Mouse (Mus musculus) liver, embryonic 16.5 days (tissue): ENCODE measurements around the gene Sned1. TPM values are rescaled to one million over a fixed set of nuclear protein-coding genes. Genes with fewer than 3 reads are reported as not detected.

Experiments used
- ATAC-seq: fragments of 200-750 bp; cut with Nextera tagmentation; 2 replicates; pipeline ENCODE4 v1.8.0; 2017; ENCODE audit warnings: low read depth, mild to moderate bottlenecking, moderate number of reproducible peaks, moderate library complexity
- H3K27ac ChIP-seq: fragments of 300-500 bp; sonication (generic); 2 replicates; pipeline ENCODE4 v1.5.1; 2014; ENCODE audit warnings: mild to moderate bottlenecking, low read length
- H3K27me3 ChIP-seq: fragments of 300-500 bp; sonication (generic); 2 replicates; pipeline ENCODE4 v1.6.1; 2014; ENCODE audit warnings: low read depth, low read length, mixed read lengths; ENCODE audit not compliant: control insufficient read depth, insufficient read depth
- H3K36me3 ChIP-seq: fragments of 300-500 bp; sonication (generic); 2 replicates; pipeline ENCODE4 v1.6.1; 2014; ENCODE audit warnings: mild to moderate bottlenecking; ENCODE audit not compliant: control insufficient read depth, insufficient read depth
- H3K4me1 ChIP-seq: fragments of 300-500 bp; sonication (generic); 2 replicates; pipeline ENCODE4 v1.6.1; 2014; ENCODE audit warnings: low read depth, low read length, mixed read lengths; ENCODE audit not compliant: control insufficient read depth
- H3K4me2 ChIP-seq: fragments of 300-500 bp; sonication (generic); 2 replicates; pipeline ENCODE4 v1.6.1; 2014; ENCODE audit warnings: low read depth, low read length, mixed read lengths
- H3K4me3 ChIP-seq: fragments of 300-500 bp; sonication (generic); 2 replicates; pipeline ENCODE4 v1.5.1; 2014; ENCODE audit warnings: low read depth, mild to moderate bottlenecking, low read length
- H3K9ac ChIP-seq: fragments of 300-500 bp; sonication (generic); 2 replicates; pipeline ENCODE4 v1.6.1; 2014; ENCODE audit warnings: low read depth, low read length
- H3K9me3 ChIP-seq: fragments of 300-500 bp; sonication (generic); replicated peaks from 2 replicates; pipeline ENCODE4 v1.6.1; 2016; ENCODE audit warnings: low read length; ENCODE audit not compliant: control insufficient read depth
- WGBS: fragments of 180-500 bp; shearing (Covaris S2); extraction: QIAGEN DNeasy Blood & Tissue Kit; methylation state at CpG from one replicate; pipeline ENCODE4 v1.1.7; 2014; ENCODE audit not compliant: insufficient replicate concordance; 5-methylcytosine and 5-hydroxymethylcytosine counted together
- polyA plus RNA-seq: library from polyadenylated mRNA; unstranded; fragments of >200 nt; fragmentation: Nextera tagmentation; extraction: Ambion mirVana; gene quantifications from 2 replicates; pipeline ENCODE4 v1.2.1, GENCODE M21; 2015

Sned1 gene
- polyA plus RNA-seq, 1 experiment from 2014 or later, result 0.19 TPM

DNA sequence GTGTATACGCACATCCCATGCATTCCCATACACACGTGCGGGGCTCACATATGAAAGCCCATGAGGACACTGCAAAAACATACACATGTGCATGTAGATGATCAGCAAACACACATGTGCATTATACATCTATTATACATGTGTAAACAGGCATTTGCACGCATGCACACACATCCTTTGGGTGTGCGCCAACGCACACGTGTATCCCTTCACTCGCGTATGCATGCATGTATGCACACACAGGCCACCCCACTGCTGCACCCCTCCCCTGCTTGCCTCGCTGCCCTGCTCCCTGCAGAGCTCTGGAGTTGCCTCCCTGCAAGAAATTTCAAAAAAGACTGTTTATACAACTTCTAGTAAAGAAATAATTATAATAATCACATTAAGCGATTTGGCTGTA lies 24.6 kb upstream of the Sned1 start:
- WGBS, result 77% methylated on average over 11 of the region's 11 CpGs
- no peaks in the 10 kb centered on the region for H3K27me3 ChIP-seq
- no peak overlapping the region for H3K4me2 ChIP-seq
- no peak overlapping the region for H3K27ac ChIP-seq
- H3K4me1 ChIP-seq, result no peaks in the 10 kb centered on the region
- H3K36me3 ChIP-seq, result no peaks in the 10 kb centered on the region
- ATAC-seq, result no peak
- H3K4me3 ChIP-seq, result no peak overlapping the region
- H3K9me3 ChIP-seq, result no peaks in the 10 kb centered on the region
- no peak overlapping the region for H3K9ac ChIP-seq

DNA sequence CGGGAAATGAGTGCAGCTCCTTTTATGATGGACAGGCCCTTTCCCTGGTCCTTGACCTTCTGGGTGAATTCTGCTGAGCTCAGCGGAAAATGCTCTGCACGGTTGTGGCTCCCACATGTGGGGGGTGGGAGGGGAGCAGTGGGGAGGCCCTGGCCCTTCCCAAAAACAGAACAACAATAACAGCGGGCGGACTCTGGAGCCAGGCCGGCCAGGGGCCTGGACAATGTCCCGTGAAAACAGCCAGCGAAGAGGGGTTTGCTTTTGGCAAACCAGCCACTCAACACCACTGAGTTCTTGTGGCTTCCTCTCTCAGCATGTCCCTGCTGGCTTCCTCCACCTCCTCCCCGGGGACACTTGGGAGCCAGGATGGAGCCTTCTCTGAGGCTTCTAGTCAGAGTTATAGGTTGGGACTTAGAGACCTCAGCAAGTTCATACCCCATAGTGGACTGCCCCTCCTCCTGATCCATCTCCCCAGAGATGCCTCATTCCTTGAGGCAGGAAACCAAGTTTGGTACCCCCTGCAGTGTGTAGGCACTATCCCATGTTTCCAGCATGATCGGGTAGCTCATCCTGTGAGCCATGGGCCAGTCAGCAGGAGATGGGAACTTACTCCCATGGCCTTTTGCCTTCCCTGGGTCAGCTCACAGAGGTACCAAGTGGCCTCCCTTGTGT lies 24.0 kb upstream of the Sned1 start:
- 45% methylated on average over 10 of the region's 10 CpGs for WGBS
- no peak overlapping the region for H3K4me2 ChIP-seq
- no peak overlapping the region for H3K9ac ChIP-seq
- H3K9me3 ChIP-seq, result no peaks in the 10 kb centered on the region
- no peak overlapping the region for H3K4me3 ChIP-seq
- no peaks in the 10 kb centered on the region for H3K4me1 ChIP-seq
- H3K27me3 ChIP-seq, result no peaks in the 10 kb centered on the region
- no peak overlapping the region for H3K27ac ChIP-seq
- H3K36me3 ChIP-seq, result no peaks in the 10 kb centered on the region
- peak; percentile 55 for ATAC-seq

DNA sequence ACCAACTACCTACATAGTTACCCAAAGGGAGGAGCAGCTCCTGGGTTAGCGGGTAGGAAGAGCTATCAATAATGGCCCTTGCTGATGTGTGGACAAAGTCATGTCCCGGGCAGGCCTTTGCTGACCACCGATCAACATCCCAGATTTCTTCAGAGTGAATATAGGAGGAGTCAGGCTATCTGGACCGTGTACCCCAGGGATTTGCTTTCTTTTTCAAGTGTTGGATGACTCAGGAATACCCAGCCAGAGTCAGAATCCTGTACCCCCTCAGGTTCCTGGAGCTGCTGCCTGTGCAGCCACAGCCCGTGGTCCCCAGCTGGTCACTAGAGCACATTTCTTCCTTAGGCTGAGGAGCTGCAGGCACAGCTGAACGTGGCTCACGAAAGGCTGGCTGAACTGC lies 23.2 kb upstream of the Sned1 start:
- no peak overlapping the region for H3K27ac ChIP-seq
- 63% methylated on average over 7 of the region's 7 CpGs for WGBS
- H3K9ac ChIP-seq, result no peak overlapping the region
- H3K4me3 ChIP-seq, result no peak overlapping the region
- no peaks in the 10 kb centered on the region for H3K27me3 ChIP-seq
- H3K9me3 ChIP-seq, result no peaks in the 10 kb centered on the region
- no peak for ATAC-seq
- H3K4me2 ChIP-seq, result no peak overlapping the region
- no peaks in the 10 kb centered on the region for H3K36me3 ChIP-seq
- no peaks in the 10 kb centered on the region for H3K4me1 ChIP-seq

DNA sequence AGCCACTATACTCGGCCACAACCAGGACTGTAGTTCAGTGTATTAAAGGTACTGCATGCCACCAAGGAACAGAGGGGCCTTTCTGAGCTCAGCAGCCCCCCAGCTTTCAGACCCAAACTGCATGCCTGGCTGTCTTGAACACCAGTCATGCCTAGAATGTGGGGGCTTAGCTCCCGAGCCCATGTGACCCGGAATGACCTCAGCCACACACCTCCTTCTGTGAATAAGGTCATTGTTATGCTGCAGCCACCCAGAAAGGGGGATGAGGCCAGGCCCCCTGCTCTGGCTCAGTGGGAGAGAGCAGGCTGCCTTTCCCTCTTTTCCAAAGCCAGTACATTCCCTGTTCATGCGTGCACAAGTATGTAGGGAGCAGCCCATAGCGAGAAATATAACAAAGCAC lies 21.0 kb upstream of the Sned1 start:
- Histone ChIP-seq H3K4me2 (no peak overlapping the region), H3K9me3 (no peaks in the 10 kb centered on the region), H3K4me3 (no peak overlapping the region), H3K4me1 (no peaks in the 10 kb centered on the region), H3K36me3 (no peaks in the 10 kb centered on the region), H3K9ac (no peak overlapping the region), H3K27ac (no peak overlapping the region), H3K27me3 (no peaks in the 10 kb centered on the region)
- WGBS, result 52% methylated on average over 5 of the region's 5 CpGs
- no peak for ATAC-seq

DNA sequence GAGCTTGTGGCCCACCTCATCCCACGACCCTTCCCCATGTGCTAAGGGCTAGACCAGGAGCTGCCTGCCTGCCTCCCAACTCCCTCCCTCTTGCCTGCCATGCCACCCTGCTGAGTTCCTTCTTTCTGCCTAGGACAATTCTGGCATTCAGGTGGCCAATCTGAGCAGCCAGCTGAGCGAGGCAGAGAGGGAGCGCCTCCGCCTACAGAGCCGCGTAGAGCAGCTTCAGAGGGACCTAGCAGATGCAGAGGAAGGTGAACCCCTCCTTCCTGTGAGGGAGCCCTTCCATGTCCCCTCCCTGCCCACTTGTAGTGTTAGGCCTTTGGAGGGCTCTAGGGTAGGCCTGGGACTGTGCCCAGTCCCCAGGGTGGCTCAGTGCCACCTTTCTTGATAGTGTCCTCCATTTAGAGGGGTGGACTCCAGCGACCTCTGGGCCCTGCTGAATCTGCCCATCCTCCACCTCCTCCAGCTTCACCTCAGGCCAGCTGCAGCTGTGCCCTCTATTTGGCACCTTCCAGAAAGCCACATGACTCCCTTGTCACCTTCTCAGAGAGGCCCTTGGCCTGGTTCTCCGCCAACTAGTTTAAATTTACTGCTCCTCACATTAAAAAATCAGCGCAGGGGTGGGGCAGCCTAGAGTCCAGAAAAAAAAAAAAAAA lies 18.7 kb upstream of the Sned1 start:
- H3K4me3 ChIP-seq, result no peak overlapping the region
- 64% methylated on average over 9 of the region's 9 CpGs for WGBS
- H3K27me3 ChIP-seq, result no peaks in the 10 kb centered on the region
- H3K4me2 ChIP-seq, result no peak overlapping the region
- no peak for ATAC-seq
- H3K27ac ChIP-seq, result no peak overlapping the region
- no peaks in the 10 kb centered on the region for H3K9me3 ChIP-seq
- no peaks in the 10 kb centered on the region for H3K36me3 ChIP-seq
- no peaks in the 10 kb centered on the region for H3K4me1 ChIP-seq
- no peak overlapping the region for H3K9ac ChIP-seq

DNA sequence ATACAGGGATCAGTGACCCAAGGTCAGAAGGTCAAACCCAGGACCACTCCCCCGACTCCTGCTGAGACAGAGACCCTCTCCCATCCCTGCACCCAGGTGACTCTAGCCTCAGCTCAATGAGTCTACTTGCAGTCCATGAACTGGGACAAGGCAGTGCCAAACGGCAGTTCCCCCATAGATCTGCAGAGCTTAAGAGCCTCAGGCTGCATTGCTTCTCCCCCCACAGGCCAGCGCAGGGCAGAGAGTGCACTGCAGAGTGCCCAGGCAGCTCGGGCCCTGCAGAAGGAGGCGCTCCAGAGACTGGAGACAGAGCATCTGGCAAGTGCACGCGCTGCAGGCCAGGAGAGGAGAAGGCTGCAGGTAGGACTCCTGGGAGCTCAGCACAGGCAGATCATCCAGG lies 18.1 kb upstream of the Sned1 start:
- Histone ChIP-seq H3K27me3 (no peaks in the 10 kb centered on the region), H3K36me3 (no peaks in the 10 kb centered on the region), H3K9me3 (no peaks in the 10 kb centered on the region), H3K4me3 (no peak overlapping the region), H3K9ac (no peak overlapping the region), H3K4me2 (no peak overlapping the region), H3K4me1 (no peaks in the 10 kb centered on the region), H3K27ac (no peak overlapping the region)
- 43% methylated on average over 7 of the region's 7 CpGs for WGBS
- ATAC-seq, result no peak

DNA sequence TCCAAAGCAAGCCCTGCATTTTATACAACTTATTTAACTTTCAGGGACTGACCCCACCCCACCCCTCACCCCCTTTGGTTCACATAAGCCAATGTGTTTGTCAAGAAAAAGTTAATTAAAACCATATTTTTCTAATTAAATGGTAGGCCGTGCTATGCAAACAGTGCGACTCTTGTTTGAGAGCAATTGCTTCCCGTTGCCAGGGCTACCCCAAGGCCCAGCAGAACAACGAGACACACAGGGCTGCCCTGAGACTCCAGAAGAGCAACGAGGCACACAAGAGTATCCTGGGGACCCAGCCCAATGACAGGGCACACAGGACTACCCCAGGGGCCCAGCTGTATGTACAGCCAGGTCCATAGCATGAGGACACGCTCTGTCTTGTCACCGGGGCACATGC lies 14.9 kb upstream of the Sned1 start:
- Histone ChIP-seq H3K4me1 (no peaks in the 10 kb centered on the region), H3K27me3 (peaks cover 5% of the 10 kb centered on the region), H3K36me3 (no peaks in the 10 kb centered on the region), H3K9ac (no peak overlapping the region), H3K27ac (no peak overlapping the region), H3K4me3 (no peak overlapping the region), H3K9me3 (no peaks in the 10 kb centered on the region), H3K4me2 (no peak overlapping the region)
- WGBS, result 65% methylated on average over 7 of the region's 7 CpGs
- no peak for ATAC-seq

DNA sequence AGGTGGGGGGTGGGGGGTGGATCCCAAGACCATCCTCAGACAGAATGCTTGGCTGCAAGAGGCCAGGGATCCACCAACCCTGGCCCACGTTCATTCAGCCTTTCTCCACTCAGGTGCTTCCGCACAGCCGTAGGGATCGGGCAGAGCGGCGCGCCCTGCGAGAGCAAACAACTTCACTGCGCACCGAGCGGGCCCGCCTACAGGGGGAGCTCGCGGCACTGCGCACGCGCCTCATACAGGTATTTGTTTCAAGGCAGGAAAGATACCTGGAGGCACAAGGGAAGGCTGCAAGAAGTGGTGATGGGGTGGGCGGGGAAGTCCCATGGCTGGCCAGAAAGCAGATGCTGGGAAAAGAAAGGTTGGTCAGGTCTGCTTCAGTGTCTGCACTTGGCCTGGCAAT lies 11.7 kb upstream of the Sned1 start:
- no peaks in the 10 kb centered on the region for H3K9me3 ChIP-seq
- no peak overlapping the region for H3K27ac ChIP-seq
- no peak overlapping the region for H3K4me3 ChIP-seq
- no peaks in the 10 kb centered on the region for H3K4me1 ChIP-seq
- H3K9ac ChIP-seq, result no peak overlapping the region
- H3K36me3 ChIP-seq, result no peaks in the 10 kb centered on the region
- WGBS, result 4% methylated on average over 18 of the region's 18 CpGs
- no peak overlapping the region for H3K4me2 ChIP-seq
- ATAC-seq, result no peak; the same call in 1 of the 2 replicates
- peaks cover 5% of the 10 kb centered on the region for H3K27me3 ChIP-seq

DNA sequence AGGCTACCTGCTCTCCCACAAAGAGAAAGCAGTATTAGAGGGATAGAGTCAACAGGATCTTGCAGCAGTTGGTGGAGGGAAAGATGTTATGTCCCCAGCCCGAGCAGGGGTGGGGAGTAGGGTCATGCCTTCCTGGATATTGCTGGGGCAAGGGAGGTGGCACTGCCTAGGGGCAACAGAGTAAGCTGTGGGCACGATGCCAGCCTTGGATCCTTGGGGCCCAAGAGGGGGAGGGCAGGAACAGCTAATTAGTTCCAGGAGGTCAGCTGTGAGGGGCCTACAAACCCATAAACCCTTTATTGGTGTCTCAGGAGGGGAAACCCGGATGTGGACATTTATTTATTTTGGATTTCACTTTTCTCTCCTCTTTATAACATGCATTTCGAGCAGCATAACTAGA lies 10.4 kb upstream of the Sned1 start:
- Histone ChIP-seq H3K9me3 (no peaks in the 10 kb centered on the region), H3K27me3 (peaks cover 5% of the 10 kb centered on the region), H3K9ac (no peak overlapping the region), H3K27ac (no peak overlapping the region), H3K4me2 (no peak overlapping the region), H3K36me3 (no peaks in the 10 kb centered on the region), H3K4me3 (no peak overlapping the region), H3K4me1 (no peaks in the 10 kb centered on the region)
- WGBS, result 36% methylated on average over 4 of the region's 4 CpGs
- ATAC-seq, result no peak
